In the genomic region with DNA sequence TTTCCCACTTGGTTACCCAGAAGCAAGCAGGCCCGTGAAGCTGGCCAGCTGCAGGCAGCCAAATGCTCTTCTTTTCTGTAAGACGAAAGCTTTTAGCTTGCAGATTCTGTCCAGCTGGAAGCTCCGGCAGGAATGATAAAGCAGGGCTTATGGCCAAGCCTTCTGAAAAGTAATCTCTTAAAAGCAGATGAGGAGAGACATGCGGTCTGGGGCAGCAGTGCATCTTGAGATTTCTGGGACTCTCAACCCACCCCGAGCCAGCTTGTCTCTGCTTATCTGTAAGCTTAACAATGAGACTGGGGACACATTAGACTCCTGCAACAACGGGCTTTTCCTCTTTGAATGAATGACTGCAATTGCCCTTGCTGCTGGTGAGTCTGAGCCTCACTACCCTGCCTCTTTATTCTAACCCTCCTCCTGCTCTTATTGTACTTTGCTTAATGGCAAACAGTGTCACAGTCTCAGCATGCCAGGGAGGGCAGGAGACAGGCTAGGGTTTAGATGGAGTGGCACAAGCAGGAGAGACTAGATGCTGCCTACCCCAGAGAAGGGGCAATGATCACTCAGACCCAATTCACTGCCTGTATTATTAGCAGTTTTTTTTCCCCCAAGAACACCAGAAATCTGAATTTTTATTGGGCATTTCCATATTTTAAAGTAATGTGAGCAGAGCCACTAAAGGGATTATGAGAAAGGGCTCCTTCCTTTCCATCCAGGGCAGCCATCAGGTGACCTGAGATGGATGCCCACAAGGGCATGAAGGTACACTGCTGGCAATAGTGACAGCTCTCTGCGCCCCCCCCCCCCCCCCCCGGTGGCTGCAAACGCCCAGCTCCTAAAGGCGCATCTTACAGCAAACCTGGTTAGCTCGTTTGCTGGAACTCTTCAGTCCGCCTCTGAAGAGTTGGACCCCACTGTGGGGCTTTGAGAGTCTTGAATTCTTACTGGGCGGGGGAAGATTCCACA, we compare ENCODE assay signal across 11 mouse cellular contexts. TPM values are rescaled to one million over a fixed set of nuclear protein-coding genes. Genes with fewer than 3 reads are reported as not detected.
DNase-seq lines count a peak whose midpoint lies in the region; ATAC-seq lines count a peak whose summit lies in the region.
"Had no signal": no experiment of that assay in that cellular context is flagged by ENCODE, and none has a peak within 500 bp of the region (broad histone marks: within the 10 kb centered on the region; RNA-seq: fewer than 3 reads in every experiment).

No protein-coding gene starts in this region.

- no peak overlapping the region for H3K4me2 ChIP-seq in kidney, embryonic 16.5 days (replicated peaks; ENCODE audit: low read depth, low read length)
- no peak overlapping the region for H3K4me2 ChIP-seq in forebrain, embryonic 14.5 days (ENCODE audit: low read length)
- no peak overlapping the region for H3K4me2 ChIP-seq in midbrain, embryonic 12.5 days (replicated peaks)
- H3K4me2 ChIP-seq in intestine, embryonic 15.5 days (replicated peaks): no peak overlapping the region
- H3K4me2 ChIP-seq: stomach, embryonic 15.5 days had no signal

- no peak for ATAC-seq in kidney, embryonic 16.5 days (ENCODE audit: low FRiP score, low TSS enrichment)
- ATAC-seq in forebrain, embryonic 14.5 days: 0 out of 2 replicates have a peak, but pooled peaks have one; percentile 29
- peak; percentile 27 for ATAC-seq in midbrain, embryonic 12.5 days (ENCODE audit: low FRiP score, low read depth)
- no peak for ATAC-seq in intestine, embryonic 15.5 days

- no peaks in the 10 kb centered on the region for H3K9me3 ChIP-seq in kidney, embryonic 16.5 days (ENCODE audit: low read length)
- no peaks in the 10 kb centered on the region for H3K9me3 ChIP-seq in forebrain, embryonic 14.5 days (replicated peaks; ENCODE audit: control insufficient read depth, low read length)
- no peaks in the 10 kb centered on the region for H3K9me3 ChIP-seq in midbrain, embryonic 12.5 days
- H3K9me3 ChIP-seq in intestine, embryonic 15.5 days: no peaks in the 10 kb centered on the region
- H3K9me3 ChIP-seq: stomach, embryonic 15.5 days had no signal

- no peaks in the 10 kb centered on the region for H3K36me3 ChIP-seq in kidney, embryonic 16.5 days (ENCODE audit: insufficient read depth, low read length)
- no peaks in the 10 kb centered on the region for H3K36me3 ChIP-seq in forebrain, embryonic 14.5 days (ENCODE audit: control insufficient read depth, insufficient read depth, low read length)
- H3K36me3 ChIP-seq in midbrain, embryonic 12.5 days: no peaks in the 10 kb centered on the region
- no peaks in the 10 kb centered on the region for H3K36me3 ChIP-seq in intestine, embryonic 15.5 days
- H3K36me3 ChIP-seq: stomach, embryonic 15.5 days had no signal

- DNase-seq in kidney, adult 9 months: no peak
- peak; percentile 77 for DNase-seq in MN1 (ENCODE audit: low spot score)
- DNase-seq in forebrain, embryonic 14.5 days (ENCODE audit: low spot score): peak; percentile 63
- no peak for DNase-seq in kidney, adult 11 months
- no peak for DNase-seq in cerebellum, adult 9-11 months
- DNase-seq: gastrocnemius, postnatal 14 days had no signal

- H3K9ac ChIP-seq in kidney, embryonic 16.5 days (replicated peaks; ENCODE audit: low read length): no peak overlapping the region
- H3K9ac ChIP-seq in forebrain, embryonic 14.5 days (ENCODE audit: low read length): peak overlapping the region; percentile 18; the same call in 1 of the 2 replicates
- no peak overlapping the region for H3K9ac ChIP-seq in midbrain, embryonic 12.5 days (replicated peaks)
- no peak overlapping the region for H3K9ac ChIP-seq in intestine, embryonic 15.5 days
- H3K9ac ChIP-seq: stomach, embryonic 15.5 days had no signal

- 53% methylated on average over 12 of the region's 13 CpGs for WGBS in kidney, embryonic 16.5 days
- 21% methylated on average over 12 of the region's 13 CpGs for WGBS in forebrain, embryonic 14.5 days
- WGBS in midbrain, embryonic 12.5 days: 43% methylated on average over 11 of the region's 13 CpGs
- WGBS in intestine, embryonic 15.5 days: 46% methylated on average over 13 of the region's 13 CpGs

- H3K4me3 ChIP-seq in kidney, embryonic 16.5 days (ENCODE audit: low read length): no peak overlapping the region
- no peak overlapping the region for H3K4me3 ChIP-seq in forebrain, embryonic 14.5 days (ENCODE audit: low read depth, low read length)
- no peak overlapping the region for H3K4me3 ChIP-seq in midbrain, embryonic 12.5 days
- H3K4me3 ChIP-seq in intestine, embryonic 15.5 days (replicated peaks): no peak overlapping the region
- H3K4me3 ChIP-seq: stomach, embryonic 15.5 days had no signal

- H3K27me3 ChIP-seq in kidney, embryonic 16.5 days (ENCODE audit: insufficient read depth, low read length): no peaks in the 10 kb centered on the region
- H3K27me3 ChIP-seq in forebrain, embryonic 14.5 days (replicated peaks; ENCODE audit: control insufficient read depth, insufficient read depth, low read length): no peaks in the 10 kb centered on the region
- no peaks in the 10 kb centered on the region; the same call in 1 of the 2 replicates for H3K27me3 ChIP-seq in midbrain, embryonic 12.5 days
- no peaks in the 10 kb centered on the region for H3K27me3 ChIP-seq in intestine, embryonic 15.5 days (replicated peaks)
- H3K27me3 ChIP-seq: stomach, embryonic 15.5 days had no signal

- 0 out of 2 replicates have a peak overlapping the region, but pooled peaks have one; percentile 29 for H3K27ac ChIP-seq in kidney, embryonic 16.5 days (ENCODE audit: low read length)
- H3K27ac ChIP-seq in forebrain, embryonic 14.5 days (ENCODE audit: low read depth, low read length): no peak overlapping the region
- peak overlapping the region; percentile 55 for H3K27ac ChIP-seq in midbrain, embryonic 12.5 days (replicated peaks)
- H3K27ac ChIP-seq in intestine, embryonic 15.5 days: no peak overlapping the region
- H3K27ac ChIP-seq: macrophage; stomach, embryonic 15.5 days had no signal

- no peaks in the 10 kb centered on the region for H3K4me1 ChIP-seq in kidney, embryonic 16.5 days (ENCODE audit: insufficient read depth, low read length)
- peaks cover 27% of the 10 kb centered on the region for H3K4me1 ChIP-seq in forebrain, embryonic 14.5 days (ENCODE audit: control insufficient read depth, insufficient read depth, low read length)
- peaks cover 30% of the 10 kb centered on the region for H3K4me1 ChIP-seq in midbrain, embryonic 12.5 days
- no peaks in the 10 kb centered on the region for H3K4me1 ChIP-seq in intestine, embryonic 15.5 days (replicated peaks)
- H3K4me1 ChIP-seq: stomach, embryonic 15.5 days had no signal

RNA-seq across cellular contexts. Expression of a gene that starts 44.6 kb away (rescaled TPM):
- polyA plus RNA-seq in kidney, embryonic 16.5 days (2015; fragmentation: Nextera tagmentation; extraction: Ambion mirVana): 48.2 and 58.4 TPM in 2 replicates
- polyA plus RNA-seq in forebrain, embryonic 14.5 days (2014; fragmentation: Nextera tagmentation; extraction: Ambion mirVana): 1,380 and 2,008 TPM in 2 replicates
- 1,345 and 1,353 TPM in 2 replicates for polyA plus RNA-seq in midbrain, embryonic 12.5 days (2016; fragmentation: Nextera tagmentation; extraction: Ambion mirVana)
- polyA plus RNA-seq in intestine, embryonic 15.5 days (2015; fragmentation: Nextera tagmentation; extraction: Ambion mirVana): 104 and 116 TPM in 2 replicates

Comparison
In these comparisons a context has a peak if more than half of its experiments do, and no peak if none do; other contexts are left out.
1. ATAC-seq: peak in forebrain, embryonic 14.5 days (single experiment) and midbrain, embryonic 12.5 days (single experiment); none in kidney, embryonic 16.5 days (single experiment) and intestine, embryonic 15.5 days (single experiment).
2. H3K27ac ChIP-seq: peak in kidney, embryonic 16.5 days (single experiment) and midbrain, embryonic 12.5 days (single experiment); none in forebrain, embryonic 14.5 days (single experiment) and intestine, embryonic 15.5 days (single experiment).
3. DNase-seq: peak in MN1 (single experiment) and forebrain, embryonic 14.5 days (single experiment); none in kidney, adult 9 months (single experiment), kidney, adult 11 months (single experiment) and cerebellum, adult 9-11 months (single experiment).
4. RNA of a gene that starts 44.6 kb away (polyA plus RNA-seq): 1,380 to 2,008 TPM in forebrain, embryonic 14.5 days and 1,345 to 1,353 TPM in midbrain, embryonic 12.5 days; 104 to 116 TPM in intestine, embryonic 15.5 days and 48.2 to 58.4 TPM in kidney, embryonic 16.5 days; every median in the first group is over 10 times any median in the second.